Mouse (Mus musculus) spleen, adult 2 months (tissue): Measurements from ENCODE around the gene Dctn5. TPM values are rescaled to one million over a fixed set of nuclear protein-coding genes. Genes with fewer than 3 reads are reported as not detected.
"Not testable (repeated sequence)": the region's sequence is repeated elsewhere in the genome, so short reads cannot be mapped to it uniquely, and the experiment has no call there.

Experiments used
- DNase-seq, 2 experiments: peaks; one replicate each; pipeline versions ENCODE4 v3.0.0 to v3.0.0-alpha.2; 2012 to 2021; ENCODE audit warnings: low spot score in 2 of 2, low read depth in 1 of 2
- H3K27ac ChIP-seq: fragments of 200-500 bp; 2 replicates; pipeline ENCODE4 v1.5.1; 2012; ENCODE audit warnings: low read length, inconsistent platforms; ENCODE audit not compliant: insufficient read depth
- H3K27me3 ChIP-seq: fragments of 200-500 bp; 2 replicates; pipeline ENCODE4 v1.6.1; 2012; ENCODE audit warnings: mild to moderate bottlenecking, moderate library complexity, low read length, inconsistent platforms; ENCODE audit not compliant: control insufficient read depth, insufficient read depth
- H3K36me3 ChIP-seq: fragments of 200-500 bp; 2 replicates; pipeline ENCODE4 v1.6.1; 2012; ENCODE audit warnings: mild to moderate bottlenecking, low read length, inconsistent platforms; ENCODE audit not compliant: control insufficient read depth, insufficient read depth
- H3K4me1 ChIP-seq: fragments of 200-500 bp; 2 replicates; pipeline ENCODE4 v1.6.1; 2011; ENCODE audit warnings: inconsistent platforms; ENCODE audit not compliant: control insufficient read depth, insufficient read depth, insufficient read length
- H3K4me3 ChIP-seq: fragments of 200-500 bp; 2 replicates; pipeline ENCODE4 v1.5.1; 2011; ENCODE audit warnings: mild to moderate bottlenecking, inconsistent platforms; ENCODE audit not compliant: insufficient read depth, insufficient read length; ENCODE audit errors: extremely low read depth
- CTCF ChIP-seq: fragments of 200-500 bp; IDR thresholded peaks from 2 replicates; pipeline ENCODE4 v1.5.1; 2011; ENCODE audit warnings: mild to moderate bottlenecking, inconsistent platforms; ENCODE audit not compliant: insufficient read depth, insufficient read length, insufficient replicate concordance; ENCODE audit errors: extremely low read depth
- POLR2A ChIP-seq: fragments of 200-500 bp; IDR thresholded peaks from 2 replicates; pipeline ENCODE4 v1.6.1; 2011; ENCODE audit warnings: low read depth, low read length, inconsistent platforms
- WGBS: fragments of 180-500 bp; shearing (Covaris S2); methylation state at CpG from one replicate; pipeline ENCODE4 v1.1.7; 2018; 5-methylcytosine and 5-hydroxymethylcytosine counted together
- polyA plus RNA-seq: library from polyadenylated mRNA; depleted of rRNA; stranded (reverse); fragments of >200 nt; gene quantifications from 2 replicates; pipeline ENCODE4 v1.2.3, GENCODE M21; 2012; rRNA removed

Gene Dctn5
- 54.9 and 62.0 TPM in 2 replicates for polyA plus RNA-seq

DNA sequence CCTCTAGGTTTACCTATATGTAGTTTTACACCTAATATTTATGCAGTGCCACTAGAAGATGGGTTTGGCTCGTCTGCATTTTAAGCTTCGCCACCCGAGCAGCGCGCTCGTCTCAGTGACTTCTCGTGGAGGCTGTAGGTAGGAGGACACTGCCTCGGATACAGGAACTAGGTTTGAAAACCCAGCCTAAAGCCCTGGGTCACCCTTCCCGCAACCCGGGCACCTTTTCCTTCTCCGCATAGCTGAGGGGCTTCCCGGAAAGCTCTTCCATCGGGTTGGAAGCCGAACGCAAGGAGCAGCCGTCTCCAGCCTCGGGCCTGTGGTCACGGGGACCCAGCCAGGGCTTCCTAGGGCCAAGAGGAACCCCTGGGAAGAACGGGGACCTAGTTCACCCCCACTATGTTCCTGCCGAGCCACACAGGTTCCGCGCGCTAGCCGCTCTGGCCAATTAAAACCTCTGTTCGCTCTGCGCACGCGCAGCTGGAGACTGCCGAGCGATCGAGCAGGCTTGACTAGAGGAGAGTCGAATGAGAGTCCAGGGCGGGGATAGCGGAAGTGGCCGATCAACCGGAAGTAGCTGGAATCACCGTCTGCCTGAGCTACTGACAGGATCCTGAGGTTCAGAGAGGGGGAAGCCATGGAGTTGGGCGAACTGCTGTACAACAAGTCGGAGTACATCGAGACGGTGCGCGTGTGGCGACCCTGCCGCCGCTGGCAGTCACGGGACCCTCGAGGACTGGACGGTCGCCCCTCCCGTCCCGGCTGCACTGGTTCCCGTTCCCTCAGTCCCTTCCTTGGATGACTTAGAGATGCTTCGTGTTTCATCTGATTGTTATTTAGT is at the start of gene Dctn5, which contains the start of gene Palb2:
Gene Dctn5 (plus strand): TSS at position 545 of the 841 bp plus-strand sequence.
Gene Palb2 (minus strand): TSS at position 489 of the 841 bp plus-strand sequence.
- Histone ChIP-seq H3K27ac (peak within 1 kb of the TSS; percentile 83), H3K4me3 (peak within 1 kb of the TSS; percentile 98), H3K4me1 (peaks cover 2% of the 10 kb centered on the region; the same call in 1 of the 2 replicates), H3K27me3 (no peaks in the 10 kb centered on the region), H3K36me3 (peaks cover 15% of the 10 kb centered on the region)
- under 1% methylated on average over 54 of the region's 54 CpGs for WGBS
- TF ChIP-seq POLR2A (peak; percentile 68; the same call in 1 of the 2 replicates), CTCF (no peak)
- peak; percentile 93 to 98 for DNase-seq

- peak in 1 of 2 experiments; percentile 13 for DNase-seq
- peaks cover 21% of the 10 kb centered on the region for H3K36me3 ChIP-seq
- H3K4me3 ChIP-seq, result no peak overlapping the region
- WGBS, result 65% methylated on average over 11 of the region's 11 CpGs
- no peaks in the 10 kb centered on the region for H3K4me1 ChIP-seq
- H3K27ac ChIP-seq, result peak overlapping the region; percentile 68
- no peaks in the 10 kb centered on the region for H3K27me3 ChIP-seq
- no peak for TF ChIP-seq CTCF
- TF ChIP-seq POLR2A, result no peak
Measured at GRCm38 (mm10) chr7:122087195-122087982, 45.5 kb upstream of the Dctn5 start.

DNA sequence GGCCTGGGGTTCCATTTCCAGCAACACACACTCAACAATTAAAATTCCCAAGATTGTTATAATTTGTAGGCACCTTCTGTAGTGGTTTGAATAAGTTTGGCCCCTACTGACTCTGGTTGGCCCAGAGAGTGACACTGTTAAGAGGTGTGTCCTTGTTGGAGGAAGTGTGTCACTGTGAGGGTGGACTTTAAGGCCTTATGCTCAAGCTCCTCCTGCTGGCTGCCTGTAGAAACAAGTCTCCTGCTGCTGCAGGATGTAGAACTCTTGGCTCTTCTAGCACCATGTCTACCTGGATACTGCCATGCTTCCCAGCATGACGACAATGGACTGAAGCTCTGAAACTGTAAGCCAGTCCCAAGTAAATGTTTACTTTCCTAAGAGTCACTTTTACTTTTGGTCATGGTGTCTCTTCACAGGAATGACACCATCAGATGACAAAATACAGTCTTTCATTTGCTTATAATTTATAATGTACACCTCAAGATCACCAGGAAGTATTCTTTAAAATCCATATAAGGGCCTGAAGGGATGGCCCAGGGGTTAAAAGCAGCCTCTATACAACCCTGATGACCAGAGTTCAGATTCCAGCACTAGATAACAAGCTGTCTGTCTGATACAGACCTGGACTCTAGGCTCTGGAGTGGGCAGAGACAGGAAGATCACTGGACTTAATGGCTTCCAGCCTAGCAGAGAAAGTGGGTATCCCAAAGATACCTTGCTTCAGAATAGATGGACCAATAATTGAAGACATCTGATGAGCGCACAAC is 38.1 kb upstream of the Dctn5 start:
- Histone ChIP-seq H3K36me3 (peaks cover 38% of the 10 kb centered on the region), H3K27ac (no peak overlapping the region), H3K27me3 (no peaks in the 10 kb centered on the region), H3K4me3 (no peak overlapping the region), H3K4me1 (no peaks in the 10 kb centered on the region)
- DNase-seq, result no peak
- WGBS, result 98% methylated on average over 2 of the region's 2 CpGs
- no peak for TF ChIP-seq POLR2A
- TF ChIP-seq CTCF, result peak; percentile 11; the same call in 1 of the 2 replicates

DNA sequence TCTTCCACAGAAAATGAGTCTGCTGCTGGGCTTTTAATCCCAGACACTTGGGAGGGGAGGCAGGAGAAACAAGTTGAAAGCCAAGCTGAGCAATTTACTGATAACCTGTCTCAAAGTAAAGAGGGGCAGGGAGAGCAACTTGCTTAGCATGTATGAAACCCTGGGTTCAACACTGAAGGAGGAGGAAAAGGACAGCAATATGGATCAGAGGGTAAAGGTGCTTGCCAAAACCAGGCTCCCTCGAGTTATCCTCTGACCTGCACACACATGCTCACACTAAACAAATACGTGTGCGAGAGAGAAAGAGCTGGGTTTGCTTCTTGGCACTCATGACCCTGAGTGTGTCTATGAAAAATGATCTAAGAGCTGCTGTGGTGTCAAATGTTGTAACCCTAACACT is 34.8 kb upstream of the Dctn5 start:
- Histone ChIP-seq H3K4me3 (no peak overlapping the region), H3K27me3 (no peaks in the 10 kb centered on the region), H3K36me3 (peaks cover 21% of the 10 kb centered on the region), H3K4me1 (peaks cover 3% of the 10 kb centered on the region), H3K27ac (no peak overlapping the region)
- WGBS, result 91% methylated on average over 3 of the region's 3 CpGs
- TF ChIP-seq POLR2A, result no peak
- no peak for TF ChIP-seq CTCF
- no peak for DNase-seq

GRCm38 (mm10) chr7:122099222-122099621 is 33.6 kb upstream of the Dctn5 start:
- no peak overlapping the region for H3K4me3 ChIP-seq
- peaks cover 20% of the 10 kb centered on the region for H3K36me3 ChIP-seq
- H3K4me1 ChIP-seq, result peaks cover 3% of the 10 kb centered on the region
- H3K27me3 ChIP-seq, result no peaks in the 10 kb centered on the region
- H3K27ac ChIP-seq, result no peak overlapping the region
- TF ChIP-seq CTCF (peak; percentile 42; the same call in 1 of the 2 replicates), POLR2A (no peak)
- peak; percentile 36 to 48 for DNase-seq
- 52% methylated on average over 4 of the region's 4 CpGs for WGBS

DNA sequence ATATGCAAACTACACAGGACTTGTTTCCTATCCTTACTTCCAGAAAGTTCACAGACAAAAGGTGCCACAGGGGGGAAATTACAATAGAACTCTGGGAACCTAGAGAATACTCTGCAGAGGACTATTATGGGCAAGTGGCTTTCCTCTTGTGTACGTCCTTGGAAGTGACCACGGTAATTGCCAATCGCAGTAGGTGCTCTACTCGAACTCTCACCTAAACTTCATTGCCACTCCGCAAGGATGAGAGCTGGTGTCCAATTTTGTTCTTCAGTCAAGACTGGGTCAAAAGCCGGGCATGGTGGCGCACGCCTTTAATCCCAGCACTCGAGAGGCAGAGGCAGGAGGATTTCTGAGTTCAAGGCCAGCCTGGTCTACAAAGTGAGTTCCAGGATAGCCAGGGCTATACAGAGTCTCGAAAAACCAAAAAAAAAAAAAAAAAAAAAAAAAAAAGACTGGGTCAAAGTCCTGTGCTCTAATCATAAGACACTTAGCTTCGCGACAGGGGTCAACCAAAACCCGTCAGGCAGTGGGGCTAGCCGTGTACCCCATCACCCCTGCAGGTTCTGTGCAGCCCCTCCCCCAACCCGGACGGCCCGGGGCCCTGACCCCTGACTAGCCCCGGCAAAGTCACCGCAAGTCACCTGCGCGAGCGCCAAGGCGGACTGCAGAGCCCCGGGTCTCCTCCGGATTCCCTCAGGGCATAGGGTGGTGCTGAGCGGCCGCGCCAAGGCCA is 31.7 kb upstream of the Dctn5 start:
- not testable (repeated sequence) for DNase-seq

More for the DNA sequence above, 31.7 kb upstream of the Dctn5 start:
- not testable (repeated sequence) for H3K36me3 ChIP-seq, H3K27me3 ChIP-seq, H3K4me1 ChIP-seq
- H3K27ac ChIP-seq, result peak overlapping the region; percentile 55; the same call in 1 of the 2 replicates
- peak overlapping the region; percentile 91 for H3K4me3 ChIP-seq
- WGBS, result 5% methylated on average over 28 of the region's 28 CpGs
